Mouse (Mus musculus): Measurements from ENCODE around the gene Nid1.
"Not testable (repeated sequence)": the region's sequence is repeated elsewhere in the genome, so short reads cannot be mapped to it uniquely, and the experiment has no call there.

Nid1 gene

DNA sequence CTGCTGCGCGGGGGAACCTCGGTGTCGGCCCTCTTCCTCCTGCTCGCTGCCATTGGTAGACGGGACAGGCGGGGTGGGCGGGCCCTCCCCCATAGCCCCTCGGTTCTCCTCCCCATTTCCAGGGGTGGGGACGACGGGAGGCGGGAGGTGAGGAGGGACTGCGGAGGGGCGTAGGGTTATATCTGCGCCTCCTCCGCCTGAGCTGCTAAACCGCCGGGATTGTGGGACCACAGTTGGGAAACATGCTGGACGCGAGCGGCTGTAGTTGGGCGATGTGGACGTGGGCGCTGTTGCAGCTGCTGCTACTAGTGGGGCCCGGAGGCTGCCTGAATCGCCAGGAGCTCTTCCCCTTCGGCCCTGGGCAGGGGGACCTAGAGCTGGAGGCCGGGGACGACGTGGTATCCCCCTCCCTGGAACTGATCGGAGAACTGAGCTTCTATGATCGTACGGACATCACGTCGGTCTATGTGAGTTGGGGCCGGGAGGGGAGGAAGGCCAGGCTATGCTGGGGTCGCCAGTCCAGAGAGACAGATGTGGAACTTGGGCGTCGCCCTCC is at the start of gene Nid1:
Nid1 (plus strand) TSS at position 92 of the 556 bp plus-strand sequence.
- DNase-seq: peak; percentile 13

DNA sequence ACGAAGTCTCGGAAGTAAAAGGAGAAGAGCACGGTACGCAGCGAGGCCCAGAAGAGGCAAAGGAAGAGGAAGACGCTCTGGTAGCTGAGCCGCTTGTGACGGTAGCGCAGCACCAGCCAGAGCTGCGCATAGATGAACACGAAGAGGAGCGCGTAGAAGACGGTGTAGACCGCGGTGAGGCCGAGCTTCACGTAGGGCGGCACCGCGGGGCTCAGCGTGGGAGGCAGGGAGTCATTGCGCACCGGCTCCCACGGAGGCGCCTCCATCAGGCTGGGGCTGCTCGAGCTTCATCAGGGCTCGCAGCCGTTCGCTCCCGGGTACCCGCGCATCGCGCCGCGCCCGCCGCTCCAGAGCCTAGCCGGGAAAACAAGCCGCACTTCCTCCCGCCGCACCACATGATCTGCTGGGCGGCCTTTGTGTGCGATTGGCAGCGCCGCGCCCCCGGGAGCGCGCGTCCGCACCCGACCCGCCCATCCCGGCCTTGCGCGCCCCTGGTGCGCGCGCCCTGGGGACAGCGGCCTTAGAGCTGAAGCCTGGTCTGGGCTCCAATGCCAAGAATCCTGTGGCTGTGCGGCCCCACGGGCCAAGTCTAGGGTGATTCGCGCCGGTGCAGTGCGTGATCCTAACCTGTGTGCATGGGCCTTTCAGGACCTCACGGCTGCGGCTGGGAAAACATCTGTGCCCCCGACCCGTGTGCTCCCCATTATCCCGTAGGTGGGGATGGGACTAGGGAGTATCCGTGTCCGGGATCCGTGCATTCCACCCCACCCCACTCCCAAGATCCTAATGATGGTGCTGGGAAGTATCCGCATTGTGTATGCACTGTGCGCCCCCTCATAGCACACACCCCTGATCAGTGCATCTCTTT is 43.9 kb upstream of the Nid1 start, which contains the start of gene Gpr137b:
Gpr137b (minus strand) TSS at position 787 of the 868 bp plus-strand sequence.
- DNase-seq: peak; percentile 57

GRCm38 (mm10) chr13:13394096-13394395 is 43.3 kb upstream of the Nid1 start:
- peak; percentile 77 for DNase-seq

- DNase-seq: not testable (repeated sequence)
Observed at GRCm38 (mm10) chr13:13400851-13401250, 36.5 kb upstream of the Nid1 start.

- DNase-seq: not testable (repeated sequence)
Observed at GRCm38 (mm10) chr13:13402818-13403217, 34.5 kb upstream of the Nid1 start.

GRCm38 (mm10) chr13:13403366-13403765 is 34.0 kb upstream of the Nid1 start:
- not testable (repeated sequence) for DNase-seq

DNA sequence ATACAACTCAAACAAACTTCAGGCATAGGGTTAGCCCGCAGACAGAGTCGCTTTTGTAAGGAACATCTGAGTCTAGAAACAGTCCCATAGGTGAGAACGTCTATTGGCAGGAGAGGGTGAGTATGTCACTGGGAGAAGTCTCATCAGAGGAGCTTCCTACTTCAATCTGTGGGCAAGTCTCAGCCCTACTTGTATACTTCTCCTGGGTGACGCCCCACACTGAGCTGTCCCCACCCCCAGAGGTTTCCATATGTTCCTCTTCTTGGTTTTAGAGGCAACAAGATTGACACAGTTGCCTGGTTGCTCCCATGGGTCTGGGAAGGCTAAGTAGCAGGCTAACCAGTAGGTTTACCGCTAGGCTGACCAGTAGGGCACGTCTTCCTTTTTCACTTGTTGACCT is 33.5 kb upstream of the Nid1 start:
- DNase-seq: not testable (repeated sequence)

GRCm38 (mm10) chr13:13404517-13405155 is 32.7 kb upstream of the Nid1 start:
- peak; percentile 7 for DNase-seq

DNA sequence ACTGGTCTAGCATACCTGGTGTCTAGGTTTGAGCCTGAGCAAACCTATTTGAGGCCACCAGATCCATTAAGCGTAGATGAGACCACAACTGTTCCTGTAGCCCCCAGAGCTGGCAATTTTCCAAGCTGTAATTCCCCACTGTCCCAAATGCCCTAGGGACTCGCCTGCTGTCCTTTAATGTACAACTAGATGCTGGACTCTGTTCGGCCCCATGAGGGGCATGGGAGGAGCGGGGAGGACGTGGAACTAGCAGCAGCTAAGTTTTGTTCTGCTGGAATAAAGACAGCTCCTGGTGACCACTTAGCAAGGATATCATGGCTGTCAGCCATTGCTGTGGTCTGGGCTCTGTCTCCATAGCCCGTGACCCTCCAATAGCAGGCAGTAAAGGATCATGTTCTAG is 31.8 kb upstream of the Nid1 start:
- DNase-seq: not testable (repeated sequence)

DNA sequence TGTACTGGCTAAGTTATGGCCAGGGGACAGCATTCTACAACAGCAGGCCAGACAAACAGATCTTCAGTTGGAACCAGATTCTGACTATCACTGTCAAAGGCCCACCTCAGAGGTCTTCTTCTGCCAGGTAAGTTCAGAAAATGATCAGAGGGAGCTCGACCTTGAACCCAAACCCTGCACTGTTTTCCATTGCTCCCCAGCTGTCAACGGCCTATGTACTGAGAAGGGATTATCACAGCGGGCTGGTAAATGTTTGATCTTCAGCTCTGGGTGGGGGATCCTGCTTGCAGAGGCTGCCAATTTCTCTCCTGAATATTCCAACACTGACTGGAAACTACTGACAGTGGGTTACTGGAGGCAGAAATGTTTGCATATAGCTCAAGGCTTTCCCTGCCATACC is 23.1 kb upstream of the Nid1 start:
- DNase-seq: peak; percentile 91

DNA sequence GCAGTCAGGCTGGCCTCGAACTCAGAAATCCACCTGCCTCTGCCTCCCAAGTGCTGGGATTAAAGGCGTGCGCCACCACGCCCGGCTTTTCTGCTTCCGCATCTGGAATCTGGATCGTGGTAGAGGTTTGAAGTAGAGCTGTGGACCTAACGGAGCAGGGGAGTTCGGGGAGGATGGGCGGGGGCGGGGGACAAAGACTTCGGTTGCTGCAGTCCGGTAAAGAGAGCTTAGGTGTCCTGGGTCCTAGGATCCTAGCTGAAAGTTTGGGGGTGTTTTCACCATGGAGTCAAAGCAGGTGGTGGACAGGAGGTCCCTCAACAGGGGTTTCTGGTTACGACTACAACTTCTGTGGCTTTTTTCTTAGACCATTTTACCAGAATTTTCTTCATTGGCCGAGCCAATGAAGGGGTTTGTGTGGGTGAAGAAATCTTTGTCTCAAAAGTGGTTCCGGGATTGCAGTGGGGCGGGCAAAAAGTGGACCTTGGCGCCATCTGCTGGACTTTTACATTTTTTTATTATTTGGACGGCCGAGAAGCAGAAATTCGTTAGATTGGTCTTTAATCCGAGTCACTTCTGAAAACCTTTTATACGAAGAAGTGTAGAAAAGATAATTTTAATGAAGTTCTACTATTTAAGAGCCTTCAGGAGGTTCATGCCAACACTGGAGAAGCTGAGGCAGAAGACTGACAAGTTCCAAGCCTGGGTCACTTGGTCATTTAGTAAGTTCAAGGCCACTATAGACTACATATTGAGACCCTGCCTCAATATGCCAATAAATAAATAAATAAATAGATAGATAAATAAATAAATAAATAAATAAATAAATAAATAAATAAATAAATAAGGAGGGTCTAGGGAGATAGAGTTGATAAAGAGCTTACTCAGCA is 22.0 kb upstream of the Nid1 start:
- peak; percentile 81 for DNase-seq

GRCm38 (mm10) chr13:13416007-13416337 is 21.4 kb upstream of the Nid1 start:
- not testable (repeated sequence) for DNase-seq

DNA sequence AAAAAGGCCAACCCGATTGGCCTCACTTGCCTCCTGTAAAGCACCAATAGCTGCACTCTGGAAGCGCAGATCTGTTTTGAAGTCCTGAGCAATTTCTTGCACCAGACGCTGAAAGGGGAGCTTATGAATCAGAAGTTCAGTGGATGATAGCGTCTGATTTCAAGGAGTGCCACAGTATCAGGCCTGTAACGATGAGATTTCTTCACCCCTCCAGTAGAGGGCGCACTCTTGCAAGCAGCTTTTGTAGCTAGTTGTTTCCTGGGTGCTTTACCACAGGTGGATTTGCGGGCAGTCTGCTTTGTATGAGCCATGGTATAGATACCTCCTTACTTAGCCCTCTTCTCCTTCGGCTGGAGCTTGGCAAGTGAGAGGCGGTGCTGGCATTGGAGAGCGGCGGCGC is 18.5 kb upstream of the Nid1 start:
- not testable (repeated sequence) for DNase-seq

DNA sequence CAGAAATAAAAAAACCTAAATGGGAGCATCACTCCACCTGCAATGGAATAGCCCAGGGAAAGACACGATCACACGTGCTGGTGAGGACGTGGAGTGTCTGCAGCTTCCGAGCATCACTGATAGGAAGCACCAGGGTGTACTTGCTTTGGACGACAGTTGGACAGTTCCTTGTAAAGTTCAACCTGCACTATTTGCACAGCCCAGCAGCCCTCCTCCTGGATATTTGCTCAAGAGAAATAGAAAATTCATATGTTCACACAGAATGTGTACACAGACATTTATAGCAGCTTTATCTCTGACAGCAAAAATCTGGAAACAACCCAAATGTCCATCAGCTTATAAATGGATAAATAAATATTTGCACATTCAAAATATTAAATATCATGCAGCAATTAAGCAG is 14.1 kb upstream of the Nid1 start:
- DNase-seq: not testable (repeated sequence)

GRCm38 (mm10) chr13:13436161-13436560 is 1.2 kb upstream of the Nid1 start:
- peak; percentile 38 for DNase-seq

DNA sequence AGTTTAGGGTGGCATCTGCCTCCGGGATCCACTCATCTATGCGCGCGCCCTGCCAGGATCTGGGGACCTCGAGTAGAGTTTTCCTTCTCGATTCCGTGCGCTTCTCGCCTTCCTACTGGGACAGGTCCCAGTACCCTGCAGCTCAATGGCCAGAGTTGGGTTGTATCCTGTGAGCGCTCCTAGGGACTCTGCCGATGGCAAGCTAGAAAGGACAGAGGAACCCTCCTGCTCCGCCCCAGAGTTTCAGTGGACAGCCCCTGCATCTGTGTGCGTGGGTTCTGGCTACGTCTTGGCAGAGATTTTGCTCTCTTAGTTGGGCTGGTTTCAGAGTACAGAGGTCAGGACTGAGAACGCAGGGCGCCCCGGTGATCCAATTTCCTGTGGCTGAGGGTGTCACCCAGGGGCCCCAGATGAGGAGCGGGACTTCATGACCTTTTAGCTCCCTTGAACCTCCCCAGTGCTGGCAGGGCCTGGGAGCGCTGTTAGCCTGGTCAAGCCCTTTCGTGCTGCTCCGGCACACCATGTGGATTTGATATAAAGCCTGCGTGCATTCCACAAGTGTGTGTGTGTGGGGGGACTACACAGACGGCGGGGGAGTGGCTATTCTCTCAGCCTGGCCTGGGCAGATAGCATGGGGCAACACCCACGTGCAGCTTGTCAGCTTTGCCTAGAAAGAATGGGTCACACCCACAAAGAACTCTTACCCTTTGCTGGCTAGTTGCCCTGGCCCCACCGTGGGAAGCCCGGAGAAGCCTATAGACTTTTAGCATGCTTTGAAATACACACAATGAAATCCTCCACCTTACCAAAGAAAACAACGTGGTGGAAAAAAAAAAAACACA is 982 bp downstream of the Nid1 start:
- DNase-seq: peak; percentile 22

- DNase-seq: not testable (repeated sequence)
Observed at GRCm38 (mm10) chr13:13445601-13446000, 8.2 kb downstream of the Nid1 start.

GRCm38 (mm10) chr13:13446711-13447443 is 9.5 kb downstream of the Nid1 start:
- not testable (repeated sequence) for DNase-seq

GRCm38 (mm10) chr13:13449981-13450380 is 12.6 kb downstream of the Nid1 start:
- DNase-seq: not testable (repeated sequence)

DNA sequence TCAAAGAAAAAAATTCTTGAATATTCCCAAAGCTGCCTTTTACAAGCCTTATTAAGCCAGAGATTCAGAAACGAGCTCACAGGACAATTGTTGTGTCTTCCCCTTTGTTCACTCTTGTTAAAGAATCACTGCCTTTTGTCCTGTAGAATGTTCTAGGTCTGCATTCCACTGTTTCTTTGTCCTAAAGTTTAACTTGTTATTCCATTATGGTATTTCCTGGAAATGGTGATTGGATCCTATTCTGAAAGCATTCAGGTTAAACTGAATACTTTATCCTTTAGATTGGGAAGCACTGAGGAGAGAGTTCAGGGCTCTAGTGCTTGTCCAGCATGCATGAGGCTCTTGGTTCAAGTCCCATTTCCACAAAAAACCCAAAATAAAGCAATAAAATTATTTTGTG is 13.6 kb downstream of the Nid1 start:
- DNase-seq: not testable (repeated sequence)

GRCm38 (mm10) chr13:13453332-13453731 is 16.0 kb downstream of the Nid1 start:
- DNase-seq: not testable (repeated sequence)
